Mouse (Mus musculus) cerebellum, adult 9-11 months (tissue): ENCODE results near the gene Grik3.
A peak's percentile ranks its signal among the peaks of the same experiment; 100 is the strongest.
"Not testable (repeated sequence)": the region's sequence is repeated elsewhere in the genome, so short reads cannot be mapped to it uniquely, and the experiment has no call there.

Experiments used
- DNase-seq: peaks from one replicate; pipeline ENCODE4 v3.0.0; 2022

The Grik3 gene

GRCm38 (mm10) chr4:125599510-125600005 lies 109.1 kb downstream of the Grik3 start:
- DNase-seq = no peak

DNA sequence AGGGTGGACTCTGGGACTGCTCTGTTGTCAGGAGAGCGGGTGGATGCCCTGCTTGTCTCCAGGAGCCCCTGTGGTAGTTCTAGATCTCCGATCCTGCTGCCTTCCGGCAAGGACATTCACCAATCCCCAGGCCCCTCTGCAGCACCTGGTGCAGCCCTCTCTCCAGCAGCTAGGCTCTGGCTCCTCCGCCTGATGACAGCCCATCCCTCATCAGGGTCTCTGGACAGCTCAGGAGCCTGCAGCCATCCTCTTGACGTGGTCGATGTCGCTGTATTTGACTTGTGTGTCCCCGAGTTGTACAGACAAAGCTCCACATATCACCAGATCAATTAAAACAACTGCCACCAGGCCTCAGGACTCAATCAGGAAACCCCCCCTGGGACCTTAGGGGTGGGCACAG lies 110.1 kb downstream of the Grik3 start:
- no peak for DNase-seq

DNA sequence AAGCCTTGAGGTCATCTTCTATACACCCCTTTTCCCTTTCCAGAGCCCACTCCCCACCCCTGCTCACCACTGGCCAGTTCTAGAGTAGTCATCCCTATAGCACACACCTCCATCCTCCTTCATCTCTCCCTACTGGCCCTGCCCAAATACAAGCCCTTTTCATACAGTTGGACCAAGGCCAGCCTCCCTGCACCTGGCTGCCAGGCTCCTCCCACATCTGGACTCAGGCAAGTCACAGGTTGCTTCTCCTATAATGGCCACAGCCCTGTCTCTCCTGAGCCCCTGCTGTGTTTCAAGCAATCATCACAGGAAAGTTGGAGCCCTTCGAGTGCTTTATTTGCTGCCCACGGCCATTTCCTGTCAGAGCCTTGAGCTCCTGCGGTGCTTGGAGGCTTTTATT lies 110.8 kb downstream of the Grik3 start:
- DNase-seq = no peak

GRCm38 (mm10) chr4:125604494-125604893 lies 114.0 kb downstream of the Grik3 start:
- no peak for DNase-seq

GRCm38 (mm10) chr4:125606147-125606546 lies 115.6 kb downstream of the Grik3 start:
- DNase-seq = no peak

GRCm38 (mm10) chr4:125607397-125608042 lies 117.0 kb downstream of the Grik3 start:
- no peak for DNase-seq

DNA sequence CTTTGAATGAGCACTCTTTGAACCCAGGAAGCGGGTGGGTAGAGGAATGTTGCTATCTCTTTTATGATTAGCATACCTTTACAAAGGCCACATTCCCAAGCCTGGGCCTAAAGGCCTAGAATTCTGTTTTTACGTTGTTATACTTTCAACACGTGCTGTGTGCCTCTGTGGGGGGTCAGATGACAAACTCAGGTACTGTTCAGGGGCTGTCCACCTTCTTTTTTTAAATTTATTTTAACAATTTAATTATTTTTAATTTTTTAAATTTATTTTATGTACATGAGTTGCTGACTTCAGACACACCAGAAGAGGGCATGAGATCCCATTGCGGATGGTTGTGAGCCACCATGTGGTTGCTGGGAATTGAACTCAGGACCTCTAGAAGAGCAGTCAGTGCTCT lies 118.4 kb downstream of the Grik3 start:
- DNase-seq = not testable (repeated sequence)

- no peak for DNase-seq
These were observed 119.1 kb downstream of the Grik3 start for GRCm38 (mm10) chr4:125609320-125610306.

DNA sequence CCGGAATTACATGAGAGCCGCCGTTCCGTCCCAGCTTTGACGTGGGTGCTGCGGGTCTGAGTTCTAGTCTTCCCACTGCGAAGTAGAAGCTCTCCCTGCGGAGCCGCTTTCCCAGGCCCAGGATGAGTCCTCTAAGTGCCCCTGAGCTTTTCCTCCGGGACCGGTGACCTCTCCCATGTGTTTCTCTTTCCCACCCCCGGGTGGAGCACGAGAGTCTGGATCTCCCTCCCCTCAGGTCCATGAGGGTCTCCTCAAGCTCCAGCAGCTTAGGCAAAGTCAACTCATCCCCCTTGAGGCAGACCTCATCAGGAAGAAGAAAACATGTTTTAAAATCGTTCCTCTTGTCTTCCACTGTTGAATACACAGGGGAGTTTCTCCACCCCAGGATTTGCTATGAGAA lies 127.4 kb downstream of the Grik3 start:
- no peak for DNase-seq

GRCm38 (mm10) chr4:125618524-125619320 lies 128.2 kb downstream of the Grik3 start:
- DNase-seq = no peak

DNA sequence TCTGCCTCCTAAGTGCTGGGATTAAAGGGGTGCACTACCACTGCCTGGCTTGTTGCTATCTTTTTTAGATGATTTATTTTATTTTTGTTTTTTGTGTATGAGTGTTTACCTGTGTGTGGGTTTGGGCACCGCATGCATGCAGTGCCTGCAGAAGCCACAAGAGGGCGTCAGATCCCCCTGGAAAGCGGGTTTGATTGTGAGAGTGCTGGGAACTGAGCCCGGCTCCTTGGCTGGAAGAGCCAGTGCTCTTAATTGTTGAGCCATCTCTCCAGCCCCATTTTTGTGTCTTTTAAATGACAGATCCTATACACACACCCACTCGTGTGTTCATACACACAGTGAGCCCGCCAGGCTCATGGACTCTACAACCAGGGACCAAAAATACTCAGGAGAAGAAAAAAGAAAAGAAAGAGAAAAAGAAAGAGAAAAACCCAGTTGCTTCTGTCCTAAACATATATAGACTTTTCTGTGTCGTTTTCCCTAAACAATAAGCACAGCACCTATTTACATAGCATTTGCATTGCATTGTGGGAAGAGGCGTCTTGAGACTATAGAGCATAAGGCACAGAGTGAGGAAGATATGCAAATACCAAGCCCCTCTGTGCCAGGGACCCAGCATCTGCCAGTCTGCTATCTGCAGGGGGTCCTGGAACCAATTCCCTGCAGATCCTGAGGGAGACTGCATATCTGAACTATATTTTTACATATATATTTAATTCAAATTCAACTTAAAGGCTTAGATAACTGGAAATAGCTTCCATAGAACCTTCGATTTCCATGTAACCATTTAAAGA lies 134.6 kb downstream of the Grik3 start:
- no peak for DNase-seq

DNA sequence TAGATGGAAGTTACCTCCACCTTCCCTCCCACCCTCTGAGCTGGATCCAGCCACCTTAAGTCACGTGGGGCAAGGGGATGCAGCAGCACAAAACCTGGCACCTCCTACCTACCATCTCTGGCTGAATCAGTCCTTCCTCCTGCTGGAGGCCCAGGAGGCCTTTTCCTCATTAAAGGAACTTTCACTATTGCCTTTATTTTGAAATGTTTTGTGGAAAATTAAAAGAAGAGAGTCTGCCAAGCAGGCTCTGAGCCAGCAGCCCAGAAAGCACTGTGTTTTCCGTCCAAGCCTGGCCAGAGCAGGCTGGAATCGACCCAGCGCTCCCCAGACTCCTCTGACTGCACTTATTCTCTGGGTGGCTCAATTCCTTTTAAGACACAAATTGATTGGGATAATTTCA lies 139.0 kb downstream of the Grik3 start:
- no peak for DNase-seq

- DNase-seq = no peak
These were observed 144.5 kb downstream of the Grik3 start for GRCm38 (mm10) chr4:125635037-125635436.

GRCm38 (mm10) chr4:125636616-125637304 lies 146.3 kb downstream of the Grik3 start:
- peak; percentile 87 for DNase-seq

- no peak for DNase-seq
These were observed 146.9 kb downstream of the Grik3 start for GRCm38 (mm10) chr4:125637364-125637763.

DNA sequence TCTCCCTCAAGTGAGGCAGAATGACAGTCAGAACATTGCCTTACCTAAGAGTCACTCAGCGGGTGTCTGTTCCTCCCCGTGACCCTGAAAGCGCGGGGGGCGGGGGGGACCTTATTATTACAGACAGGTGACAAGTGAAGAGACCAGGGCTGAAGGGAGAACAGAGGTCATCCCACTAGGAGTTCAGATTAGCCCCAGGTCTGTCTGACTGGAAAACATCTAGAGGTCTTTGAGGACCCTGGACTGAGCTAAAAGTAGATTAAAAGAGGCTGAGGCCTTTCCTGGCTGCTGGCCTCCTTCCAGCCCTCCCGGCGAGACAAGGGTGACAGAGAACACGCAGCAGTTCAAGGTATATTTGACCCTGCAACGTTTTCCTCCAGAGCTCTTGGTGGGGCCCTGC lies 150.0 kb downstream of the Grik3 start:
- DNase-seq = no peak

DNA sequence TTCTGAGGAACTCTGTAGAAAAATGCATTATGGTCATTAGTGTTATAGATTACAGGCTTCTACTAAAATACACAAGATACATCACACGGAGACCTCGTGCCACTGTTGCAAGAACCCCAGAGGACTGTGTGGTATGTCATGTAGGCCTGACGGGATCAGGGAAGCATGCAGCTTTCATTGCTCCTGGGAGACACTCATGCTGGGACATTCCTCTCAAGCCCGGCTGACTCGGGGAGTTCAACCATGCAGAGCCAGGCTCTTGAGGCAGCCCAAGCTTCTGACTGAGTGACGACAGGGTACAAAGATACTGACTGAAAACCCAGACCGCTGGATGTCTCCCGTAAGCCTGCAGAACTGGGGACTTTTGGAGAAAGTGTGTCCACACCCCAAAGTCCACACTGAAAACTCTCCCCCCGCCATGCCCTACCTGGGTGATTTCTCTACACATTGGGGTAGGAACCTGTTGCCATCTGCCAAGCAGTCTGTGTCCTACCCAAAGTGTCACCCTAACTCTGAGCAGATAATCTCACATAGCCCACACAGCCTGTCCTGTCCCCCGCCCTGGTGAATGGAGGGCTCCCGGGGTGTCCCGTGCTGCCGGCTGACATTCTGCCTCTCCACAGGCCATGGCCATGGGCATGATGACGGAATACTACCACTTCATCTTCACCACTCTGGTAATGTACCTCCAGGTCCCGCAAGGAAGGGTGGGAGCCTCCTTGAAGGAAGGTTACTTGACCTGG lies 150.6 kb downstream of the Grik3 start:
- DNase-seq = no peak

- DNase-seq = peak; percentile 60
These were observed 154.4 kb downstream of the Grik3 start for GRCm38 (mm10) chr4:125644581-125645568.

DNA sequence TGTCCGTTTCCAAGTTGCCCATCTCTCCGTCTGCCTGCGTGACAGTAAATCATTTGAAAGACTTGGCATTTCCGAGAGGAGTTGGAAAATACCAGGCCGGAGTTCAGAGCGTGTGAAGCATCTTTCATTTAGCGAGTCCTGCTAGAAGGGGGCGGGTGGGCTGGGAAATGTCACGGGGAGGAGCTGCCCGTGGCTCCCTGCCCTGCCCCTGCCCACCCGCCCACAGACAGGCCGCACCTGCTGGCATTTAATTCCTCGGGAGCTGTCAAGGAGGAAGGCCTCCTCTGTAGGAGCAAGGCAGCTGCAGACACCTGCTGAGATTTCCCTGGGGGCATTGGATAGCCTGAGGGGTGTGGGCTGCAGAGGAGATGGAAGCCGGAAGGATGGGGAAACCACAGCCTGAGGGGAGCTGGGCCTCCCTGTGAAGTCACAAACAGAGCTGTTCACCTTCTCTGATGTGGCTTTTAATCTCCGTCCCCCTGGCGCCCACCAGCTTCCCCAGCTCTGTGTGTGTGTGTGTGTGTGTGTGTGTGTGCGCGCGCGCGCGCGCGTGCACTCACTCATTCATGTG lies 161.3 kb downstream of the Grik3 start:
- no peak for DNase-seq
